Mouse (Mus musculus) CD8-positive naive resting alpha-beta T cell, adult 2 months (primary cell): Measurements from ENCODE around the gene Magix.

Source experiments
- DNase-seq, 2 experiments: peaks; one replicate each; pipeline ENCODE4 v3.0.0; 2022; ENCODE audit warnings: low read depth in 2 of 2, low spot score in 2 of 2

The Magix gene

GRCm38 (mm10) chrX:7635101-7635500, 46.0 kb downstream of the Magix start:
- DNase-seq = no peak

DNA sequence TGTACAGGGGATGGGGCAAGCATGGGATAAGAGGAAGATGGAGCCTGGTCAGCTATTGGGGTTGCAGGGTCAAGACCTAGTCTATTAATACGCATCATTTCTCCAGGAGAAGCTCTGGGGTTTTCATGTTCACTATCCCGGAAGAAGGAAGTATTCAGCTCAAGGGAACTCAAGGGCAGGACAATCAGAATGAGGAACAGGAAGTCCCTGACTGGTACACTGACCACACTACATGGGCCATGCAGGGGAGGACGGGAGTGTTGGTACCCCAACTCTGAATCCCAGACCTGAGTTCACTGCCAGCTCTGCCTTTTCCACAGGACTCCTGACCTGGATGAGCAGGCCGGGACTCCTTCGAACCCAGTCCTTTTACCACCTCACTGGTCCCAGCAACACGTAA, 48.5 kb downstream of the Magix start:
- no peak for DNase-seq
